In the genomic region with DNA sequence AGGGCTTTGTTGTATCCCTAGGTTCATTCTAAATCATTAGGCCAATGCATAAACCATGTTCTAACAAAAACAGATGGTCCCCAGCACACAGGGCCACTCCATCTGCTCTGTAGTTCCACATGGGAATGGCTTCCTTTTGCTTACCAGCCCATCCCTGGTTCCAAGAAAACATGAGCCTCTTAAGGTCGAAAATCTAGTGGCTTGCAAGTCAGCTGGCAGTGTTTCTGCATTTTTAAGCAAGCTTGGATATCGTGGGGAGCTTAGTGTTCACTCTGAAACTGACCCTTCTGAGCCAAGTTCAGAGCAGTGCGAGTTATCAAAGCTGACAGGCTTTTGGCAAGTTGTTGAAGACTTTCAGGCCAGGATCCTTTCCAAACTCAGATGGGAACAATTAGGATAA, we compare ENCODE assay signal across 9 mouse cellular contexts.
DNase-seq lines count a peak whose midpoint lies in the region; ATAC-seq and TF ChIP-seq lines count a peak whose summit lies in the region.
"Had no signal": no experiment of that assay in that cellular context is flagged by ENCODE, and none has a peak within 500 bp of the region (broad histone marks: within the 10 kb centered on the region; RNA-seq: fewer than 3 reads in every experiment).

No protein-coding gene starts in this region.

- no peak overlapping the region for H3K4me2 ChIP-seq in forebrain, embryonic 15.5 days (replicated peaks)
- H3K4me2 ChIP-seq in forebrain, embryonic 12.5 days = no peak overlapping the region
- no peak overlapping the region for H3K4me2 ChIP-seq in heart, postnatal 0 days (ENCODE audit: low read depth, low read length)
- no peak overlapping the region for H3K4me2 ChIP-seq in midbrain, embryonic 16.5 days (ENCODE audit: low read length)
- H3K4me2 ChIP-seq: embryonic facial prominence, embryonic 12.5 days had no signal

- TF ChIP-seq EP300 in heart, postnatal 0 days (IDR thresholded peaks at IDR 0.05; ENCODE audit: low read depth) = no peak

- no peaks in the 10 kb centered on the region for H3K36me3 ChIP-seq in forebrain, embryonic 15.5 days
- H3K36me3 ChIP-seq in forebrain, embryonic 12.5 days (replicated peaks) = no peaks in the 10 kb centered on the region
- H3K36me3 ChIP-seq in heart, postnatal 0 days (replicated peaks; ENCODE audit: control insufficient read depth, insufficient read depth, low read length) = no peaks in the 10 kb centered on the region
- H3K36me3 ChIP-seq in midbrain, embryonic 16.5 days (ENCODE audit: control insufficient read depth, insufficient read depth, low read length) = no peaks in the 10 kb centered on the region
- H3K36me3 ChIP-seq: embryonic facial prominence, embryonic 12.5 days had no signal

- H3K27ac ChIP-seq in forebrain, embryonic 15.5 days (replicated peaks) = peak overlapping the region; percentile 5; the same call in 1 of the 2 replicates
- H3K27ac ChIP-seq in forebrain, embryonic 12.5 days = no peak overlapping the region
- H3K27ac ChIP-seq in heart, postnatal 0 days (ENCODE audit: low read depth) = peak overlapping the region; percentile 23; the same call in 1 of the 2 replicates
- H3K27ac ChIP-seq in midbrain, embryonic 16.5 days (ENCODE audit: low read length) = no peak overlapping the region
- H3K27ac ChIP-seq: embryonic facial prominence, embryonic 12.5 days had no signal

- DNase-seq in embryo, embryonic 11.5 days (ENCODE audit: low read depth, low spot score) = peak; percentile 7
- peak; percentile 71 for DNase-seq in heart, postnatal 0 days (ENCODE audit: low spot score)
- DNase-seq in kidney, postnatal 4 days = peak; percentile 35 to 54
- no peak for DNase-seq in frontal cortex, postnatal 14 days (ENCODE audit: low spot score in 2 of 2)
- no peak for DNase-seq in c-Kit-positive CD71-positive TER-119-positive erythroid progenitor cells, embryonic 14.5 days (ENCODE audit: low spot score)

- H3K4me3 ChIP-seq in forebrain, embryonic 15.5 days = no peak overlapping the region
- H3K4me3 ChIP-seq in forebrain, embryonic 12.5 days (replicated peaks) = no peak overlapping the region
- H3K4me3 ChIP-seq in heart, postnatal 0 days (ENCODE audit: low read depth, low read length) = no peak overlapping the region
- H3K4me3 ChIP-seq in midbrain, embryonic 16.5 days (ENCODE audit: low read depth, low read length) = no peak overlapping the region
- H3K4me3 ChIP-seq: embryonic facial prominence, embryonic 12.5 days had no signal

- WGBS in forebrain, embryonic 15.5 days = 34% methylated on average over 3 of the region's 3 CpGs
- WGBS in forebrain, embryonic 12.5 days = 71% methylated on average over 3 of the region's 3 CpGs
- WGBS in heart, postnatal 0 days = 8% methylated on average over 3 of the region's 3 CpGs
- WGBS in midbrain, embryonic 16.5 days = 42% methylated on average over 3 of the region's 3 CpGs

- no peak for TF ChIP-seq CTCF in heart, postnatal 0 days (IDR thresholded peaks at IDR 0.05; ENCODE audit: low read depth)

- ATAC-seq in forebrain, embryonic 15.5 days (replicated peaks) = peak; percentile 88
- ATAC-seq in forebrain, embryonic 12.5 days (ENCODE audit: low FRiP score) = no peak
- ATAC-seq in heart, postnatal 0 days (ENCODE audit: insufficient read depth, low read depth) = peak; percentile 57; the same call in 1 of the 2 replicates
- peak; percentile 68; the same call in 1 of the 2 replicates for ATAC-seq in midbrain, embryonic 16.5 days

- H3K9me3 ChIP-seq in forebrain, embryonic 15.5 days = no peaks in the 10 kb centered on the region
- H3K9me3 ChIP-seq in forebrain, embryonic 12.5 days = no peaks in the 10 kb centered on the region
- no peaks in the 10 kb centered on the region for H3K9me3 ChIP-seq in heart, postnatal 0 days (replicated peaks; ENCODE audit: control insufficient read depth, low read length)
- H3K9me3 ChIP-seq in midbrain, embryonic 16.5 days (replicated peaks; ENCODE audit: control insufficient read depth, low read length, poor library complexity, severe bottlenecking) = no peaks in the 10 kb centered on the region
- H3K9me3 ChIP-seq: embryonic facial prominence, embryonic 12.5 days had no signal

- no peaks in the 10 kb centered on the region for H3K27me3 ChIP-seq in forebrain, embryonic 15.5 days
- H3K27me3 ChIP-seq in forebrain, embryonic 12.5 days = no peaks in the 10 kb centered on the region
- no peaks in the 10 kb centered on the region for H3K27me3 ChIP-seq in heart, postnatal 0 days (ENCODE audit: control insufficient read depth, insufficient read depth, low read length)
- H3K27me3 ChIP-seq in midbrain, embryonic 16.5 days (ENCODE audit: control insufficient read depth, insufficient read depth, low read depth, low read length) = no peaks in the 10 kb centered on the region
- H3K27me3 ChIP-seq: embryonic facial prominence, embryonic 12.5 days had no signal

- H3K4me1 ChIP-seq in forebrain, embryonic 15.5 days = no peaks in the 10 kb centered on the region
- H3K4me1 ChIP-seq in forebrain, embryonic 12.5 days = no peaks in the 10 kb centered on the region
- H3K4me1 ChIP-seq in heart, postnatal 0 days (ENCODE audit: control insufficient read depth, insufficient read depth) = peaks cover 4% of the 10 kb centered on the region; the same call in 1 of the 2 replicates
- H3K4me1 ChIP-seq in midbrain, embryonic 16.5 days (ENCODE audit: control insufficient read depth, insufficient read depth, low read length) = no peaks in the 10 kb centered on the region

- H3K9ac ChIP-seq in forebrain, embryonic 15.5 days (replicated peaks) = no peak overlapping the region
- H3K9ac ChIP-seq in forebrain, embryonic 12.5 days = no peak overlapping the region
- H3K9ac ChIP-seq in heart, postnatal 0 days (replicated peaks; ENCODE audit: low read depth, low read length) = no peak overlapping the region
- no peak overlapping the region for H3K9ac ChIP-seq in midbrain, embryonic 16.5 days (ENCODE audit: low read depth, low read length)
- H3K9ac ChIP-seq: embryonic facial prominence, embryonic 12.5 days had no signal

Comparison
In these comparisons a context has a peak if more than half of its experiments do, and no peak if none do; other contexts are left out.
1. H3K27ac ChIP-seq: peak in forebrain, embryonic 15.5 days (single experiment) and heart, postnatal 0 days (single experiment); none in forebrain, embryonic 12.5 days (single experiment) and midbrain, embryonic 16.5 days (single experiment).
2. DNase-seq: peak in embryo, embryonic 11.5 days (single experiment), heart, postnatal 0 days (single experiment) and kidney, postnatal 4 days (2 of 2); none in frontal cortex, postnatal 14 days (0 of 2) and c-Kit-positive CD71-positive TER-119-positive erythroid progenitor cells, embryonic 14.5 days (single experiment).